Mouse (Mus musculus): ENCODE results near the gene Slc7a11. TPM values are rescaled to one million over a fixed set of nuclear protein-coding genes. Genes with fewer than 3 reads are reported as not detected.

The Slc7a11 gene
- total RNA-seq, 1 experiment from 2014 or later = 5.7 TPM

DNA sequence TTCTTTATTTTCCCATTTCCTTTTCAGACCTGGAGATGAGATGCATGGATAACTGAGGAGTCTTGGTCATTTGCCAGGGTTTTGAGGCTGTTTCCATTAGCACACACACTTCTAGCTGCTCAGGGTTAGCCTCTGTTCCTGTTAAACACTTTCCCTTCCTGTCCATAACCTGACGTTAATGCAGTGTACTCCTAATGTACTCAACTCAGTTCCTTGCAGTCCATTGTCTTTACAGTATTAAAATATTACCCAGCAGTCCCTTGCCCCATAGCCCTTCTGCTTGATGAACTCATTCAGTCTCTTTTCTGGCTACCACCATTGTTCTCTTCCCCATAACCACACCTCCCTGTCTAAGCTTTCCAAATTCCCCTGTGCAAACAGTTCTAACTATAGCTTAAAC is 96.3 kb downstream of the Slc7a11 start:
- no peak for ATAC-seq (replicated peaks in 1 of 2; ENCODE audit: insufficient read depth in 1 of 2, low FRiP score in 2 of 2, low TSS enrichment in 1 of 2, low read depth in 1 of 2, poor library complexity in 2 of 2, severe bottlenecking in 2 of 2)

DNA sequence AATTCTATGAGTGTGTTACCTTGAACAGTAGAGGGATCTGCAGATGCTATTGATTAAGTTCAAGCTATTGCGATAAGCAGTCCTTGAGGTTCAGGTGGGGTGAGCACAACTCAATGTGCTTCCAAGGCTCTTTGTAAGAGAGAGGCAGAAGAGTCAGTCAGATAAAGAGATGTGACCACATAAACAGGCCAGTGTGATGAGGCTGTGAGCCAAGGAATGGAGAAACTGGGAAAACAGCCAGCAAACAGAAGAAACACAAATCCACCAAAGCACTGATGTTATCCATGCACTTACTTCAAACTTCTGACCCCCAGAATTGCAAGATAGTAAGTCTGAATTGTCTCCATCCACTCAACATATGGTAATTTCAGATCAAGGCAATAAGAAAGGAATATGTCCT is 99.0 kb downstream of the Slc7a11 start:
- ATAC-seq (replicated peaks in 1 of 2; ENCODE audit: insufficient read depth in 1 of 2, low FRiP score in 2 of 2, low TSS enrichment in 1 of 2, low read depth in 1 of 2, poor library complexity in 2 of 2, severe bottlenecking in 2 of 2) = no peak

DNA sequence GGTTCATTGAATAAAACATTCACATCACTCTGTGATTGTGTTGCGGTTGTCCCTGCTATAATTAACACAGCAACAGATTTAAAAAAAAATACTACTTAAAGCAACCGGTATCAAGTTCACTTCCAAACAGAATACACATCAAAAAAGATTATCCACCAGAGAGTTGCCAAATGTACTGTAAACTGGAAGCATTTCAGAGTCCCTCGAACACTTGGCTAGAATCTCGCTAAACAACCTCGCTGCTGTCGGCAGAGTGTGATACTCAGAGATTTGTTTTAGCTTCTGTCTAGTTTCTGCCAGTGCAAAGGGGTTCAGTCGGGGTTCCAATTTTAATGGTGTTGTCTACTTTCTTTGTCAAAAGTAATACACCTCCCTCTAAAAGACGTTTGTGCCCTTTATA is 118.9 kb downstream of the Slc7a11 start:
- ATAC-seq (replicated peaks in 1 of 2; ENCODE audit: insufficient read depth in 1 of 2, low FRiP score in 2 of 2, low TSS enrichment in 1 of 2, low read depth in 1 of 2, poor library complexity in 2 of 2, severe bottlenecking in 2 of 2) = no peak

DNA sequence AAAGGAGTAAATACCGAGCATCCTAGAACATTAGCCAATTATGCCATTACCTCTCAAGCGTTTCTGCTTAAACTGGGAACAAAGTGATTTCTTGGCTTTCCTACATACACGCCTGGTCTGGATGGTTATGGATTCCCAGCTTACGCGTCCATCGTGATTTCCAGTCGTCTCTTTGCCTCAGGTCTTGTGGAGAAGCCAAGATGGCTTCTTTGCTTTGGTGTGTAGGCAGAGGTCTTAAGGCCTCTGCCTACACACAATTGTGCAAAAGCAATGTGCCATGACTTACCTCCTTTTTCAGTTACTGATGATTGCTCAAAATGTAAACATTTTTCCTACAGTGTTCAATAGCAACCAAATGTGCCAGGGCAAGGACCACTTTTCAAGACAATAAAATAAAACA is 119.5 kb downstream of the Slc7a11 start:
- no peak for ATAC-seq (replicated peaks in 1 of 2; ENCODE audit: insufficient read depth in 1 of 2, low FRiP score in 2 of 2, low TSS enrichment in 1 of 2, low read depth in 1 of 2, poor library complexity in 2 of 2, severe bottlenecking in 2 of 2)

DNA sequence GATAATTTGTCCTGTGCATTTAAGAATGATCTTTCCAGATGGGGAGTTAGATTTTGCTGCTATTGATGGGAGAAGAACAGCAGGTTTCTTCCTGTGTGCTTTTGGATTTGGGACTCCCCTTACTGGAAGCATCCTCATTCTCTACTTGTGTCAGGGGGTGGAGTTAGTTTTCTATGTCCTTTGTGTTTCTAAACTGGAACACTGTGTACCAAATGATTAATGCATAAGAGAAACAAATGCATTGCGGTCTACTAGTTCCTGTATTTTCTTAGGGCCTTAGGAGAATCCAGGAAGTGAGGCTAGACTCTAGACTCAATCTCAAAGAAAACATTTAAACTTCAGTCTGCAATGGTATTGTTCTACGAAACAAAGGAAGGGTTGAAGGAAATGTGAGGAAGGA is 122.6 kb downstream of the Slc7a11 start:
- ATAC-seq (replicated peaks in 1 of 2; ENCODE audit: insufficient read depth in 1 of 2, low FRiP score in 2 of 2, low TSS enrichment in 1 of 2, low read depth in 1 of 2, poor library complexity in 2 of 2, severe bottlenecking in 2 of 2) = 0 out of 4 replicates have a peak, but pooled peaks of 1 of the 2 experiments have one; percentile 32

DNA sequence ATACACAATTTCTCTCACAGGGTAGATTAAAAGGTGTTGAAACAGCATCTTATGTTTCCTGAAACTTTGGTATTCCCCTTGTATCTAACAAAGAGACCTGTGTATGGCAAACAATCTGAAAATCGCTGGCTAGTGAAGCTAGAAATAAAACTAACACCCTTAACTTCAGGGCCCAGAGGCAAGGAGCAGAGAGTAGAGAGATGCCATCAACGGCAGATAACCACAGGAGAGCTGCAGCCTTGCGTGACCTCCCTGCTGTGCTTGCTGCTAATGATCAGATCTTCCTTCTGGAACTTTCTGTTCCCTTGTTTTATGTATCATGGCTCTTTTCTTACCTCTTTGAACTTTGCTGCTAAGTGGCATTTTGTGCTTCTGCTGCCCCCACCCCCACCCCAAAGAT is 125.3 kb downstream of the Slc7a11 start:
- ATAC-seq (replicated peaks in 1 of 2; ENCODE audit: insufficient read depth in 1 of 2, low FRiP score in 2 of 2, low TSS enrichment in 1 of 2, low read depth in 1 of 2, poor library complexity in 2 of 2, severe bottlenecking in 2 of 2) = no peak

DNA sequence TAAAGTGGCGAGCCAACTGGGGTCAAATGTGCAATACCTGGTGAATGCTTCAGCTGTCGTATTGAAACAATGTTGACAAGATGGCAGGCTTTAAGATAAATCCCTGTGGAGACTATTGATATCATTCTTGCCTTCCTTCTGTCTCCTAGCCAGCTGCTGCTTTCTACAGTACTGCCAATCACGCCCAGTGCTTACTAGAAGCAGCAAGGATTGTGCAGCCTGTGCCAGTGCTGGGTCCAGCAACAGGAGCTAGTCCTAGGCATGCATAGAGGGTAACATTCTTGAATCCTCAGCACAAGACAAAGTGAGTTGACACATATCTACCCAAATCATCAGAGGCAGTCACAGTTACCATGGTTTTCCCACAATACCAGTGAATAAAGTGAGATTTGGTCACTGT is 129.6 kb downstream of the Slc7a11 start:
- ATAC-seq (replicated peaks in 1 of 2; ENCODE audit: insufficient read depth in 1 of 2, low FRiP score in 2 of 2, low TSS enrichment in 1 of 2, low read depth in 1 of 2, poor library complexity in 2 of 2, severe bottlenecking in 2 of 2) = no peak

DNA sequence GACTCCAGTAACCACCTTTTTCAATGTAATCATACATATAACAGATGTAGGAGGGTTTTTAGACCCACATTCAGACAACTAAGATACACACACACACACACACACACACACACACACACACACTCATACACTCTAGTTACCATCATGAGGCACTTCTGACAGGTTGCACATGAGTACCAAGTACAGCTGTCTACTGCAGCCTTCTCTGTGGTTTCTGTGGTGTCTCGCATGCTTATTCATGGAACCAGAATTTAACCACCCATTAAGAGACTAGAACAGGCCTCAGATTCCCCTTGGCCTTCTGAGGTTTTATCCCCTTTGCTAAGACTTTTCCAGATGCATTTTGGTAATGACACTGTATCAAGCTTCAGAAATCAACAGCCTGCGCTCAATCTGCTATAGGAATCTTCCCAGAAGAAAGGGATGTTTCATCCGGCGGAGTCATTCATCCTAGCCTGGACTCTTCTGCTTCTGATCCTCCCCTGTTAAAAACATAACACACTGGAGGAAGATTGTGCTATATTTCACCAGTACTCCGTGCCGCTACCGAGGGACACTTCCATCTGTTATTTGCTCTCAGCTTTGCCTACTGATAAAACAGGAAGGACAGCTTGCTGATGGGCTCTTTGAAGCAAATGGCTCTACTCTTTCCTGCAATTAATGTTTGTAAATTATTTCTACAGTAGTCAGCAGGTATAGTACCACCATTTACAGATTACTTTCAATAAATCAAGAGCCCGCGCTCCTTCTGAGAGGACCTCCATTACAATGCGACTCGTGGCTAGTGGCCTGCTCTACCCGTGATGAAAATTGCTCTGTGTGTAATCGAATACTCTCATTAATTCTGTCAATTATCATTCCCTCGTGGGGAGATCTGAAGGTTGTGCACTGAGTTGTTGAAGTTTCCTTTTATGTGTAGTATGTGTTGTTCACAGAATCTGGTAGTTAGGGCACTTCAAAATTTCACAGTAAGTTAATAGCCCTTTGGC is 135.8 kb downstream of the Slc7a11 start:
- no peak for ATAC-seq (replicated peaks in 1 of 2; ENCODE audit: insufficient read depth in 1 of 2, low FRiP score in 2 of 2, low TSS enrichment in 1 of 2, low read depth in 1 of 2, poor library complexity in 2 of 2, severe bottlenecking in 2 of 2)

DNA sequence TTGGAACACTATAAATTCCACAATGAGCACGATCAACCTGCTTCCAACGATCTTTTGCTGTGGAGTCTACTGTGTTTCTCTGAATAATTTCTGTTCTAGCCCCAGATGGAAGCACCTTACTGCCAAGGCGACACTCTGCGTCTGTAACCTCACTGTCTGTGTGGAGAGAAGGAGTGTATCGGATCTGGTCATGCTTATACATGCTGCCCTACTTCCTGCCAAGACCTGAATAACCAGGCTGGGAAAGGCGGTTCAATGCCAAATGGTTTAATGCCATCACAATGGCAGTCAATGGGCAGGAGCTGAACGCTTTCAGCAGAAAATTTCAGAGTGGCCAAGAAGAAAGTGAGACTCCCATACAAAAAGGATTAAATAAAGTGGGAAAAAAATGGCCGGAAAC is 137.1 kb downstream of the Slc7a11 start:
- ATAC-seq (replicated peaks in 1 of 2; ENCODE audit: insufficient read depth in 1 of 2, low FRiP score in 2 of 2, low TSS enrichment in 1 of 2, low read depth in 1 of 2, poor library complexity in 2 of 2, severe bottlenecking in 2 of 2) = no peak

DNA sequence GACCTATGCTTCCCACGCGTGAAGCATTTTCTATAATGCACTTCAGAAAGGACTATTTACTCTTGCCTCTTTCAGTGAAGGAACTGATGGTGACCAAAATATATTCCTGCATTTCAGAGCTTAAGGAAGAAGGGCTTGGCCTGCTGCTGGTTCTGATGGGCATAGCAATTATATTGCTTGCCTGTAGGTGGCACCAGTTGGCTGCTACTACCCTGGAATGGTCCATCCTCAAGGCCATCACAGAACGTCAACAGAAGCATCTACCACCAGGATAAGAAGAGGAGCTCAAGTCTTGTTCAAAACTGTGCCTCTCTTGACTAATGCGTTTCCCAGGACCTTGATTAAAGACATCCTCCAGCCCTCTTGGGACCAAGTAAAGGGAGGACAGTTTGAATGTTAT is 139.3 kb downstream of the Slc7a11 start:
- ATAC-seq (replicated peaks in 1 of 2; ENCODE audit: insufficient read depth in 1 of 2, low FRiP score in 2 of 2, low TSS enrichment in 1 of 2, low read depth in 1 of 2, poor library complexity in 2 of 2, severe bottlenecking in 2 of 2) = peak; percentile 50 to 77; a peak in 3 of 4 replicates

DNA sequence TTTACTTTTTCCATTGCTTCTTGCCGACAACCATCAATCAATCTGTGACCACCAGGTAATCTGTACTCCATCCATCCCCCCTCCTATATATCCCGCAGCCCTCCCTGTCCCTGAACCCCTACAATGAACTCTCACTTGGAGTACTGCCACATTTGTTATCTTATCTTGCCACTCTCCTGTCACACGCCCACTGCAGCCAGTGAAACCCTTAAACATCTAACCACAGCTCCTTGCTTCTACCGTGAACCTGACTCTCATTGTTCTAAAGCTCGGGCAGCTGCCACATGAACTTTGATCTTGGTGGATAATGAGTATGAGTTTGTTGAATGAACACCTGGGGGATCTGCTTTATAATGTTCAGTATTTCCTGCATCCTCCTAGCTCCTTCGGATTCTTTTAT is 140.8 kb downstream of the Slc7a11 start:
- no peak for ATAC-seq (replicated peaks in 1 of 2; ENCODE audit: insufficient read depth in 1 of 2, low FRiP score in 2 of 2, low TSS enrichment in 1 of 2, low read depth in 1 of 2, poor library complexity in 2 of 2, severe bottlenecking in 2 of 2)

DNA sequence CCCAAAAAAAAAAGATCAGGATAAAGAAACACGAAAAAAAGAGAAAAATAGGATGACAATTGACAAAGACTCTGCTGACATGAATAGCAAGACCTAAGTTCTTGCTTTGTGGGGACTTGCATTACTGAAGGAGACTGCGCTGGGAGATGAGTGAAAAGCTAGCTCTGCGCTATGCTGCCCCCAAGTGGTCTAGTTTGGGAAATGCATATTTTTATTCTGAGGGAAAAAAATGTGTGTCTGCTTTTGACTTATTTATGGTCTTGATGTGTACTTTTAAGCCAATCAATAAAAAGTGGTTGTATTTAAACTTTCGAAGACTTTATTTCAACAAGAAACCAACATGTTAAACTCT is 142.5 kb downstream of the Slc7a11 start:
- peak in 1 of 2 experiments; percentile 74; a peak in 2 of 4 replicates for ATAC-seq (replicated peaks in 1 of 2; ENCODE audit: insufficient read depth in 1 of 2, low FRiP score in 2 of 2, low TSS enrichment in 1 of 2, low read depth in 1 of 2, poor library complexity in 2 of 2, severe bottlenecking in 2 of 2)

DNA sequence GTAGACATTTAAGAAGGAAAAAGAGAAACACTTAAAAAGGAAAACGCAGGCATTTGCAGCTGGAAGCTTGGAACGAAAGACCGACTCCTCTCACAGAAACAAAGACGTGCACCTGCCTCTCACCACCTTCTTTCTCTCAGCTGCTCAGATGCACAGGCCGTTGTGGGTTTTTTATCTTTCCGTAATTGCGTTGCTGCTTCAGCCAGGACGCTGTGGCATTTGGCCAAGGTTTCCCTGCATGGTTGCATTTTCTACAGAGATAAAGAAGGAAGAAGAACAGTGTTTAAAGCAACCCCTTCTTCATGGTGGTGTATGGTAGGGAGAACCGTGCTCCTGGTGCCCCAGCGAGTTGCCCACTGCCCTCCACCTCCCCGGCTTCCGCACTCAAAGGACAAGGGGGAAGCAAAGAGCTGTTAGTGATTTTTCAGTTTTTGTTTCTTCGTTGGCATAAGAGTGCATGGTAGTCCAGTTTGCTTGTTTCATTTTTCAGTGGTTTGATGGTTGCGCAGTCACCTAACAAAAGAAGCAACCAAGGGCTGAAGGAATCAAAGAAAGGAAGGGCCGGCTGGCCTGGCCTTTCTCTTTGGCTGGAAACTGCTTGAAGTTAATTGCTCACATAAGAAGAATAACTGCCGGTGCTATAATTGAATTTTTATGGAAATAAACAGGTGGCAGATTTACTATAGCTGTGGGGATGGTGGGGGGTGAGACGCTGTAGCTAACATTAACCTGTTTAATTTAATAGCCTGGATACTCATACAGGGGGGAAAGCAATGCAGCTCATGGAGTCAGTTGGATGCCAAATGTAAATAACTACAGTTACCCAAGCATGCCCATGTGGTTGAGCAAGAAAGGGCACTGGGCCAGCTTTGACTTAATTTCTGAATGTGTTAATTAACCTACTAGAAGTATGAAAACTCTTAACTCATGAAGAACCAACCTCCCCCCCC is 143.1 kb downstream of the Slc7a11 start:
- ATAC-seq (replicated peaks in 1 of 2; ENCODE audit: insufficient read depth in 1 of 2, low FRiP score in 2 of 2, low TSS enrichment in 1 of 2, low read depth in 1 of 2, poor library complexity in 2 of 2, severe bottlenecking in 2 of 2) = no peak

DNA sequence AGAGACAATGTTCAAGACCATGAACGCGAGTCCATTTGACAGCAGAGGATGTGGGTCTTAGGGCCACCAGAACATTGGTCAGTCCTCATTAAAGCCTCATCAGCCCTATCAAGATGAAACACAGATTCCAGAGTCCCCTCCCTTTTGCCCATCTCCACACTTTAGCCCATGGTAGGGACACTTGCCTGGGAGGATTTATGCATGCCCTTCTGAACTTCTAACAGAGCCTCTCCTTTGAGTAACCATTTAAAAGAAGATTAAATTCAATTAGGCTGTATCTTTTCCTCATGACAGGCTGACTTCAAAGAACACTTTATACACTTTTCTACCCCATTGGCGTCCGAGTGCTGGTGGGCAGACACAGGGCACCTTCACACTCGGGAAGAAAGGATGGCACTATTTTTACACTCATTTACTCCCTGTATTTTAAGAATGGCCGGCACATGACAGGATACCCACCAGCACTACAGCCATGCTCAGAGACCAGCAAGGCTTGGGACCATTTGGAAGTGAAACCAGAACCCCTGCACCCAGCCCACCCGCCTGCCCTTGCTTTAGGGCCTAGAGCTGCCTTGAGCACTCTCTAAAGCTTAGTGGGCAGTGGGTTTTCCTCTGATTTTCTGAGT is 144.9 kb downstream of the Slc7a11 start:
- ATAC-seq (replicated peaks in 1 of 2; ENCODE audit: insufficient read depth in 1 of 2, low FRiP score in 2 of 2, low TSS enrichment in 1 of 2, low read depth in 1 of 2, poor library complexity in 2 of 2, severe bottlenecking in 2 of 2) = no peak

DNA sequence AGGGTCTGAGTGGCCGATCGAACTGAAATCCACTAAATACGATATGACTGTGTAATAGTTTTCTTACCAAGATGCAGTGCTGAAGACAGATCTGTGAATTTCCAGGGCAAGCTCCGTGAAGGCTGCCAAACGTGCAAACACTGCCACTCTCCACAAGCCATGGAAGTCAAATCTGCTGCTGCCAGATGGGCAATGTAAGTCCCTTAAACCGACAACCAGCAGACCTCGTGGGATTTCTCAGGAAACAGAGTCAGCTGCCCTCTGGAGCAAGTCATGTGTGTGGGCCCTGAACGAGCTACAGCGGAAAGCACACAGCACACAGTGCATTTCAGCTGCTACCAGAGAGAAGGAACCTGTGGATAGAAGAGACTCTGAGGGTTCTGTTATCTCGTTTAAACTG is 146.5 kb downstream of the Slc7a11 start:
- no peak for ATAC-seq (replicated peaks in 1 of 2; ENCODE audit: insufficient read depth in 1 of 2, low FRiP score in 2 of 2, low TSS enrichment in 1 of 2, low read depth in 1 of 2, poor library complexity in 2 of 2, severe bottlenecking in 2 of 2)

DNA sequence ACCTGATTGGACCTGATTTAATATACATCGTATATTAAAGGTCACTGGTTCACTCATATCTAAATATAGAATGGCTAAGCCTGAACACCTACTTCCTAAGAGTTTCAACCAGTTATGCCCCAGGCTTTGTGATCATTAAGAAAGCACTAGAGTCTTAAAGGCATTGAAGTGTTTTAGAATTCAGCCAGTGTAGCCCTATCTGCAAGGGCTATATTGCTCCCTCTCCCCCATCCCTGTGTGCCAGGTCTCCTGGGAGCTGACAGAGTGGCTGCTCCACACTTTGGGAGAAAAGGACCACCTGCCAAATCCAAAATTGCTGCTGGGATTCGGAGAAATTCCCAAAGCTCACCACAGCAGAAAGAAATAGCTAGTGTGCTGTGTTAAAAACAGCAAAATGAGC is 168.4 kb downstream of the Slc7a11 start:
- ATAC-seq (replicated peaks in 1 of 2; ENCODE audit: insufficient read depth in 1 of 2, low FRiP score in 2 of 2, low TSS enrichment in 1 of 2, low read depth in 1 of 2, poor library complexity in 2 of 2, severe bottlenecking in 2 of 2) = no peak

DNA sequence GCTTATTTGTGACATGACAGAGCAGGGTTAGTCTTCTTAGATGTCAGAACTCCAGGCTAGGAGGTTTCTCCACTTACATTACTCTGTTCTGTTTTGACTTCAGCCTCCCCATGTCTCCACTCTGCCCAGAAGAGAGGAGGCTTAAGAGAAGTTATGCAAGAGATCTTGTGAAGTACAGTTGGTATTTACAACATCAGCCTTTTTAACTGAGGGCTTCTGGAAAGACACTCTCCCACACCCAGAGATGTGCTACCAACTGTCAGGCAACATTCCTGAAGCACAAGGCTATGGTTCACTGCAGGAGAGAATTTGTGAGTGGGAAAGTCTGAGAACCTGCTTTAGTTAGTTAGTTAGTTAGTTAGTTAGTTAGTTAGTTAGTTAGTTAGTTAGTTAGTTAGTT is 171.2 kb downstream of the Slc7a11 start:
- ATAC-seq (replicated peaks in 1 of 2; ENCODE audit: insufficient read depth in 1 of 2, low FRiP score in 2 of 2, low TSS enrichment in 1 of 2, low read depth in 1 of 2, poor library complexity in 2 of 2, severe bottlenecking in 2 of 2) = no peak

DNA sequence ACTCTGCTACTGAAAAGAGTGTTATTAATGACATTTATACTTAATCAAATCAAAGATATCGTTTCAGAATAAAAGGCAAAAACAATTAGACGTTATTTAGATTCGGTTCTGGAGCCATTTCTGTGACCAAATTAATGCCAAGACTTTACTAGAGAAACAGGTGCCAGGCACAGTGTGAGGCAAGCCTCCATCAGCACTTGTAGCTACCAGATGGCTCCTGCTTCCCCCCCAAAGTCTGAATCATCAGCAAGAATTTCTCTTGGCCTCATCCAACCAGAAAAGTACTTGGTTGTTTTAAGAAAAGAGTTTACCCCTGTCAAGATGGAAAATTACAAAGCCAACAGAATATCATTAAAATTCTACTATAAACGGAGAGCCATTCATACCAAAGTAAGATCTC is 173.7 kb downstream of the Slc7a11 start:
- ATAC-seq (replicated peaks in 1 of 2; ENCODE audit: insufficient read depth in 1 of 2, low FRiP score in 2 of 2, low TSS enrichment in 1 of 2, low read depth in 1 of 2, poor library complexity in 2 of 2, severe bottlenecking in 2 of 2) = no peak

Measured in hematopoietic stem cell, adult 5-6 weeks (primary cell).